Mouse (Mus musculus) testis, adult 2 months (tissue): ENCODE measurements around the gene Skp1a. TPM values are rescaled to one million over a fixed set of nuclear protein-coding genes. Genes with fewer than 3 reads are reported as not detected.

Experiments used
- H3K27ac ChIP-seq: fragments of 200-500 bp; 2 replicates; pipeline ENCODE4 v1.5.1; 2012; ENCODE audit warnings: low read depth, low read length; ENCODE audit not compliant: control insufficient read depth, insufficient read depth
- H3K27me3 ChIP-seq: fragments of 200-500 bp; 2 replicates; pipeline ENCODE4 v1.6.1; 2012; ENCODE audit warnings: mild to moderate bottlenecking, low read length, moderate library complexity; ENCODE audit not compliant: control insufficient read depth, insufficient read depth
- H3K36me3 ChIP-seq: fragments of 200-500 bp; 2 replicates; pipeline ENCODE4 v1.6.1; 2012; ENCODE audit warnings: mild to moderate bottlenecking, low read length; ENCODE audit not compliant: control insufficient read depth, insufficient read depth
- H3K4me1 ChIP-seq: fragments of 200-500 bp; 2 replicates; pipeline ENCODE4 v1.6.1; 2012; ENCODE audit warnings: low read length; ENCODE audit not compliant: control insufficient read depth, insufficient read depth
- H3K4me3 ChIP-seq: fragments of 200-500 bp; 2 replicates; pipeline ENCODE4 v1.5.1; 2012; ENCODE audit warnings: low read depth, mild to moderate bottlenecking, low read length, moderate library complexity, mixed read lengths; ENCODE audit not compliant: control insufficient read depth
- CTCF ChIP-seq: fragments of 200-500 bp; IDR thresholded peaks from 2 replicates; pipeline ENCODE4 v1.5.1; 2012; ENCODE audit warnings: low read depth, mild to moderate bottlenecking, inconsistent platforms, low read length, moderate library complexity; ENCODE audit not compliant: control insufficient read depth, insufficient read depth, insufficient replicate concordance
- POLR2A ChIP-seq: fragments of 200-500 bp; IDR thresholded peaks from 2 replicates; pipeline ENCODE4 v1.6.1; 2012; ENCODE audit warnings: low read depth, mild to moderate bottlenecking, inconsistent platforms, low read length, moderate library complexity; ENCODE audit not compliant: control insufficient read depth
- polyA plus RNA-seq: library from polyadenylated mRNA; depleted of rRNA; stranded (reverse); fragments of >200 nt; gene quantifications from 2 replicates; pipeline ENCODE4 v1.2.3, GENCODE M21; 2012

Gene Skp1a
- polyA plus RNA-seq, 1 experiment, result 95.9 TPM

- Histone ChIP-seq H3K4me3 (no peak overlapping the region), H3K27me3 (no peaks in the 10 kb centered on the region), H3K36me3 (no peaks in the 10 kb centered on the region), H3K27ac (no peak overlapping the region), H3K4me1 (peaks cover 8% of the 10 kb centered on the region)
- TF ChIP-seq POLR2A, result no peak
- TF ChIP-seq CTCF, result no peak
These were observed 5.7 kb upstream of the Skp1a start for GRCm38 (mm10) chr11:52225986-52226599.

- TF ChIP-seq CTCF (no peak), POLR2A (no peak)
- Histone ChIP-seq H3K4me1 (peaks cover 8% of the 10 kb centered on the region), H3K36me3 (no peaks in the 10 kb centered on the region), H3K4me3 (no peak overlapping the region), H3K27ac (no peak overlapping the region; the same call in 1 of the 2 replicates), H3K27me3 (no peaks in the 10 kb centered on the region)
These were observed 4.7 kb upstream of the Skp1a start for GRCm38 (mm10) chr11:52227053-52227452.

- no peak for TF ChIP-seq CTCF
- no peak for TF ChIP-seq POLR2A
- H3K4me3 ChIP-seq, result no peak overlapping the region
- H3K27ac ChIP-seq, result peak overlapping the region; percentile 49; the same call in 1 of the 2 replicates
- H3K4me1 ChIP-seq, result peaks cover 8% of the 10 kb centered on the region
- no peaks in the 10 kb centered on the region for H3K27me3 ChIP-seq
- no peaks in the 10 kb centered on the region for H3K36me3 ChIP-seq
These were observed 4.1 kb upstream of the Skp1a start for GRCm38 (mm10) chr11:52227466-52228226.

- Histone ChIP-seq H3K27ac (peak overlapping the region; percentile 48), H3K36me3 (no peaks in the 10 kb centered on the region), H3K4me1 (peaks cover 8% of the 10 kb centered on the region), H3K4me3 (no peak overlapping the region), H3K27me3 (no peaks in the 10 kb centered on the region)
- no peak for TF ChIP-seq CTCF
- TF ChIP-seq POLR2A, result no peak
These were observed 2.9 kb upstream of the Skp1a start for GRCm38 (mm10) chr11:52228722-52229448.

- peak overlapping the region; percentile 71 for H3K4me3 ChIP-seq
- H3K4me1 ChIP-seq, result peaks cover 3% of the 10 kb centered on the region
- H3K36me3 ChIP-seq, result no peaks in the 10 kb centered on the region
- peak overlapping the region; percentile 9; the same call in 1 of the 2 replicates for H3K27ac ChIP-seq
- H3K27me3 ChIP-seq, result no peaks in the 10 kb centered on the region
- TF ChIP-seq CTCF (no peak), POLR2A (no peak)
These were observed 1.1 kb upstream of the Skp1a start for GRCm38 (mm10) chr11:52230694-52231093.

GRCm38 (mm10) chr11:52233043-52233653 is 1.4 kb downstream of the Skp1a start:
- Histone ChIP-seq H3K27me3 (no peaks in the 10 kb centered on the region), H3K4me1 (peaks cover 2% of the 10 kb centered on the region), H3K27ac (no peak overlapping the region), H3K4me3 (peak overlapping the region; percentile 73; the same call in 1 of the 2 replicates), H3K36me3 (no peaks in the 10 kb centered on the region)
- TF ChIP-seq CTCF (no peak), POLR2A (no peak)

GRCm38 (mm10) chr11:52233906-52234305 is 2.1 kb downstream of the Skp1a start:
- TF ChIP-seq CTCF (no peak), POLR2A (no peak)
- H3K4me3 ChIP-seq, result peak overlapping the region; percentile 73; the same call in 1 of the 2 replicates
- no peak overlapping the region for H3K27ac ChIP-seq
- no peaks in the 10 kb centered on the region for H3K27me3 ChIP-seq
- H3K4me1 ChIP-seq, result no peaks in the 10 kb centered on the region; the same call in 1 of the 2 replicates
- no peaks in the 10 kb centered on the region; the same call in 1 of the 2 replicates for H3K36me3 ChIP-seq
